Mouse (Mus musculus) kidney, postnatal 0 days (tissue): ENCODE results near the gene Nav1. TPM values are rescaled to one million over a fixed set of nuclear protein-coding genes. Genes with fewer than 3 reads are reported as not detected.

Source experiments
- ATAC-seq: fragments of 200-750 bp; cut with Nextera tagmentation; replicated peaks from 2 replicates; pipeline ENCODE4 v1.8.0; 2017; ENCODE audit warnings: low read depth, moderate number of reproducible peaks, moderate TSS enrichment, moderate library complexity; ENCODE audit not compliant: low FRiP score
- DNase-seq: peaks from one replicate; pipeline ENCODE4 v3.0.0-alpha.2; 2016; ENCODE audit warnings: low spot score
- H3K27ac ChIP-seq: fragments of 300-500 bp; sonication (generic); 2 replicates; pipeline ENCODE4 v1.5.1; 2014; ENCODE audit warnings: mild to moderate bottlenecking
- H3K27me3 ChIP-seq: fragments of 300-500 bp; sonication (generic); 2 replicates; pipeline ENCODE4 v1.6.1; 2014; ENCODE audit warnings: low read length, mixed read lengths; ENCODE audit not compliant: insufficient read depth
- H3K36me3 ChIP-seq: fragments of 300-500 bp; sonication (generic); 2 replicates; pipeline ENCODE4 v1.6.1; 2014; ENCODE audit warnings: low read length, mixed read lengths; ENCODE audit not compliant: insufficient read depth
- H3K4me1 ChIP-seq: fragments of 300-500 bp; sonication (generic); replicated peaks from 2 replicates; pipeline ENCODE4 v1.6.1; 2014; ENCODE audit warnings: antibody characterized with exemption, low read length, mixed read lengths; ENCODE audit not compliant: insufficient read depth
- H3K4me2 ChIP-seq: fragments of 300-500 bp; sonication (generic); 2 replicates; pipeline ENCODE4 v1.6.1; 2014; ENCODE audit warnings: mild to moderate bottlenecking, low read length, moderate library complexity, mixed read lengths
- H3K4me3 ChIP-seq: fragments of 300-500 bp; sonication (generic); replicated peaks from 2 replicates; pipeline ENCODE4 v1.5.1; 2014; ENCODE audit warnings: low read depth, low read length
- H3K9ac ChIP-seq: fragments of 300-500 bp; sonication (generic); 2 replicates; pipeline ENCODE4 v1.6.1; 2014; ENCODE audit warnings: low read depth, low read length
- H3K9me3 ChIP-seq: fragments of 300-500 bp; sonication (generic); replicated peaks from 2 replicates; pipeline ENCODE4 v1.6.1; 2016; ENCODE audit warnings: low read length, inconsistent platforms, mixed read lengths
- CTCF ChIP-seq: IDR thresholded peaks from 2 replicates; pipeline ENCODE4 v1.5.1; 2016; ENCODE audit warnings: antibody characterized with exemption, low read depth, mild to moderate bottlenecking, moderate library complexity
- WGBS: fragments of 180-500 bp; shearing (Covaris S2); extraction: QIAGEN DNeasy Blood & Tissue Kit; methylation state at CpG from one replicate; pipeline ENCODE4 v1.1.7; 2014; 5-methylcytosine and 5-hydroxymethylcytosine counted together
- polyA plus RNA-seq: library from polyadenylated mRNA; unstranded; fragments of >200 nt; fragmentation: Nextera tagmentation; extraction: Ambion mirVana; gene quantifications from 2 replicates; pipeline ENCODE4 v1.2.1, GENCODE M21; 2015

Nav1 gene
- polyA plus RNA-seq, 1 experiment from 2014 or later, result 9.1 TPM

DNA sequence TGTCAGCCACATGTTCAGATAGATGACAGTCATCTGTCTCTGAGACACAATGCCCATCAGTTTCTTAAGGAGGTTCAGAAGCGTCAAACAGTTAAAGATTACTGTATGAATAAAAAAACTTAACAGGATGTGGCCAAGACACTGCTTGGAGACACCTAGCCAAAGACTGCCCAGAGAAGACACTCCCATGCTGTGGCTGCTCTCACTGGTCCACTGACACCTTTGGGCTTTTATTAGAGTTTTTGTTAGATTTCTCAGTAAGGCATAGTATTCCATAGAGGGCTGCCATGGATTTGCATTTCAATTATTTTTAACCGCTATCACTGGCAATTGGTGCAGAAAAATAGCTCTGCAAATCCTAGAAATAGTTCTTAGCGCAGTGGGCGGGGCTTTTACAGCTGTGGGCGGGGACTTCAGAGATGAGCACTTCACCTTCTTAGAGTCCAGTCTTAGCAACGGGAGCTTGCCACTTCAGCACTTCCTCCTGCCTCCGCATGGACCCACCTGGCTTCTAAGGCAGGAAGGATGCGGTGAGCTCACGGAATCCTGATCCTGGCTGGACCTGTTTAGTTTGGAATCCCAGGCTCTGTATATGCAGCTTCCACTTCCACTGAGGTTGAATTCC is 12.7 kb downstream of the Nav1 start:
- H3K9me3 ChIP-seq, result no peaks in the 10 kb centered on the region
- H3K9ac ChIP-seq, result no peak overlapping the region
- no peak overlapping the region for H3K4me3 ChIP-seq
- WGBS, result 51% methylated on average over 9 of the region's 9 CpGs
- no peak overlapping the region for H3K27ac ChIP-seq
- H3K4me1 ChIP-seq, result no peaks in the 10 kb centered on the region
- DNase-seq (no peak), ATAC-seq (no peak)
- H3K36me3 ChIP-seq, result no peaks in the 10 kb centered on the region
- TF ChIP-seq CTCF, result no peak
- H3K4me2 ChIP-seq, result no peak overlapping the region
- H3K27me3 ChIP-seq, result no peaks in the 10 kb centered on the region

GRCm38 (mm10) chr1:135593560-135594278 is 13.4 kb downstream of the Nav1 start:
- H3K4me2 ChIP-seq, result no peak overlapping the region
- H3K9ac ChIP-seq, result no peak overlapping the region
- no peaks in the 10 kb centered on the region for H3K9me3 ChIP-seq
- no peaks in the 10 kb centered on the region for H3K4me1 ChIP-seq
- H3K27me3 ChIP-seq, result no peaks in the 10 kb centered on the region
- no peak overlapping the region for H3K4me3 ChIP-seq
- 84% methylated on average over 6 of the region's 6 CpGs for WGBS
- DNase-seq, result no peak
- no peak overlapping the region for H3K27ac ChIP-seq
- TF ChIP-seq CTCF, result no peak
- no peaks in the 10 kb centered on the region for H3K36me3 ChIP-seq
- no peak for ATAC-seq

GRCm38 (mm10) chr1:135590776-135591175 is 16.3 kb downstream of the Nav1 start:
- H3K27me3 ChIP-seq, result no peaks in the 10 kb centered on the region
- H3K9me3 ChIP-seq, result no peaks in the 10 kb centered on the region
- 0 out of 2 replicates have a peak, but pooled peaks cover 2% of the 10 kb centered on the region for H3K4me1 ChIP-seq
- 74% methylated on average over 9 of the region's 9 CpGs for WGBS
- H3K9ac ChIP-seq, result no peak overlapping the region
- H3K4me2 ChIP-seq, result no peak overlapping the region
- DNase-seq (peak; percentile 16), ATAC-seq (no peak)
- no peak for TF ChIP-seq CTCF
- no peak overlapping the region for H3K27ac ChIP-seq
- no peaks in the 10 kb centered on the region for H3K36me3 ChIP-seq
- H3K4me3 ChIP-seq, result no peak overlapping the region

- no peak overlapping the region for H3K4me2 ChIP-seq
- H3K36me3 ChIP-seq, result no peaks in the 10 kb centered on the region
- H3K9me3 ChIP-seq, result no peaks in the 10 kb centered on the region
- WGBS, result 45% methylated on average over 3 of the region's 3 CpGs
- H3K9ac ChIP-seq, result no peak overlapping the region
- H3K27ac ChIP-seq, result no peak overlapping the region
- no peak for ATAC-seq
- peaks cover 17% of the 10 kb centered on the region; the same call in 1 of the 2 replicates for H3K4me1 ChIP-seq
- no peak for TF ChIP-seq CTCF
- H3K27me3 ChIP-seq, result no peaks in the 10 kb centered on the region
- no peak overlapping the region for H3K4me3 ChIP-seq
- no peak for DNase-seq
Measured at GRCm38 (mm10) chr1:135588973-135589372, 18.1 kb downstream of the Nav1 start.

- Histone ChIP-seq H3K9me3 (no peaks in the 10 kb centered on the region), H3K4me2 (no peak overlapping the region), H3K36me3 (no peaks in the 10 kb centered on the region), H3K27ac (no peak overlapping the region), H3K4me1 (peaks cover 27% of the 10 kb centered on the region; the same call in 1 of the 2 replicates), H3K27me3 (no peaks in the 10 kb centered on the region), H3K4me3 (no peak overlapping the region), H3K9ac (no peak overlapping the region)
- TF ChIP-seq CTCF, result no peak
- no peak for DNase-seq
- ATAC-seq, result no peak
Measured at GRCm38 (mm10) chr1:135586903-135587302, 20.2 kb downstream of the Nav1 start.

- 0 out of 2 replicates have a peak, but pooled peaks have one; percentile 22 for ATAC-seq
- peak overlapping the region; percentile 50; the same call in 1 of the 2 replicates for H3K9ac ChIP-seq
- H3K4me3 ChIP-seq, result peak overlapping the region; percentile 52
- WGBS, result 0% methylated on average over 18 of the region's 19 CpGs
- H3K4me2 ChIP-seq, result peak overlapping the region; percentile 97
- DNase-seq, result peak; percentile 72
- H3K36me3 ChIP-seq, result no peaks in the 10 kb centered on the region
- no peak overlapping the region for H3K27ac ChIP-seq
- no peaks in the 10 kb centered on the region for H3K9me3 ChIP-seq
- TF ChIP-seq CTCF, result peak; percentile 50
- H3K27me3 ChIP-seq, result no peaks in the 10 kb centered on the region
- H3K4me1 ChIP-seq, result peaks cover 27% of the 10 kb centered on the region; the same call in 1 of the 2 replicates
Measured at GRCm38 (mm10) chr1:135585573-135585972, 21.5 kb downstream of the Nav1 start.
